Mouse (Mus musculus): Measurements from ENCODE around the gene Aspn.

Gene Aspn

GRCm38 (mm10) chr13:49544279-49544678 lies at the start of gene Aspn:
TSS of gene Aspn (plus strand) at chr13:49544443.
- in situ Hi-C loops (cut with MboI; ENCODE audit: low pct_unique_long_range_greater_than_20kb in 1 of 2, low sequenced_read_pairs in 2 of 2, unreplicated experiment in 1 of 2) = no loop called here

GRCm38 (mm10) chr13:49504510-49504909 lies 39.7 kb upstream of the Aspn start, which contains the start of gene Ecm2:
TSS of gene Ecm2 (plus strand) at chr13:49504810.
- in situ Hi-C loops (cut with MboI; ENCODE audit: low pct_unique_long_range_greater_than_20kb in 1 of 2, low sequenced_read_pairs in 2 of 2, unreplicated experiment in 1 of 2) = no loop called here

DNA sequence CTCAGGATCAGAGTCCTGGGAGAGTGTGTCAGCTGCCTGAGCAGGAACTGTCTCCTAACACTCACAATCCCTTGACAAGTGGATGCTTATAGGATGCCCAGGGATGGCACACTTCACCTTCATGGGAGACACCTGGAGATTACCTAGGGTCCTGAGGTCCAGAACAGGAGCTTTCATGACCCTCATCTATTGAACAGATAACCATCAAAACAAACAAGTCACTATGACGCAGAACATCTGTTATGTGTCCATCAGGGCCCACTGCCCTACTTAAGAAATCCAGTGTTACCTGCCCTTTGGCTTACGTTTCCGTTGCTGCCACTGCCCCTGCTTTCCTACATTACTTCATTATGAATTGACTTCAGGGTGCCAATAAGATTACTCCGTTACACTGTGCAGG lies 38.5 kb upstream of the Aspn start:
- in situ Hi-C loops (cut with MboI; ENCODE audit: low pct_unique_long_range_greater_than_20kb in 1 of 2, low sequenced_read_pairs in 2 of 2, unreplicated experiment in 1 of 2) = no loop called here

- in situ Hi-C loops (cut with MboI; ENCODE audit: low pct_unique_long_range_greater_than_20kb in 1 of 2, low sequenced_read_pairs in 2 of 2, unreplicated experiment in 1 of 2) = no loop called here
Observed at GRCm38 (mm10) chr13:49507176-49507575, 37.1 kb upstream of the Aspn start.

DNA sequence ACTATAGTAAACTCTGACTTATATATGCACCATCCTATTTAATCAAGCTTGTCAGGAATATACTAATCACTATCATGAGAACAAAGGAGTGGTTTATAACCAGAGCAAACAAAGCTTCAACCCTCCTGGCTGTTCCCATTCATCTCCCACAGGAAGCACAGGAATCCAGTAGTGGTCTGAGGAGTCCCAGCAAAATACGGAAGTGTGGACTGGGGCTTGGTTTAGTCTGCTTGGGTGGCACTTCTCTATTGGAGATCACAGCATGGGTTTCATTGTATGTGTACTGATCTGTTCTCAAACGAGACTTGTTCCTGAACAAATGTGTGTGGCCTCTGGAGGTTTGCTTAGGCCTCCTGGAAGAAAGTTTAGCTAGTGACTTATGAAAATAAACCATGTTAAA lies 25.5 kb upstream of the Aspn start:
- in situ Hi-C loops (cut with MboI; ENCODE audit: low pct_unique_long_range_greater_than_20kb in 1 of 2, low sequenced_read_pairs in 2 of 2, unreplicated experiment in 1 of 2) = no loop called here

DNA sequence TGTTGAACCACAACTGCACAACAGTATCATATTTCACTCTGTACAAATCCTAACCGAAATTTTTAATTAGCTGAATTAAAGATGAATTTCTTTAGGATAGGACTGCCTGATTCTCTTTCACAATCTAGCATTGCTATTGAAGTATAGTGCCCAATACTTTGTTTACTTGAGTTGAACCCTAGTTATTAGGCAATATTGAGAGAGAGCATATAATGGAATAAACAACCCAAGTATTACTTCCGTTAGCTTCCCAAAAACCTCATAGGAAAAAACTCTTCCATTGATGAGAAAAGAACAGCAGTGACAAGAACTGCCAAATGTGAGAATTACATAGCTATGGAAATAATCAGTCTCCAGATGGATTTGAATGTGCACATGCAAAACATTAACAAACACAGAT lies 18.0 kb upstream of the Aspn start:
- in situ Hi-C loops (cut with MboI; ENCODE audit: low pct_unique_long_range_greater_than_20kb in 1 of 2, low sequenced_read_pairs in 2 of 2, unreplicated experiment in 1 of 2) = no loop called here

- in situ Hi-C loops (cut with MboI; ENCODE audit: low pct_unique_long_range_greater_than_20kb in 1 of 2, low sequenced_read_pairs in 2 of 2, unreplicated experiment in 1 of 2) = no loop called here
Observed at GRCm38 (mm10) chr13:49530636-49531035, 13.6 kb upstream of the Aspn start.

- in situ Hi-C loops (cut with MboI; ENCODE audit: low pct_unique_long_range_greater_than_20kb in 1 of 2, low sequenced_read_pairs in 2 of 2, unreplicated experiment in 1 of 2) = no loop called here
Observed at GRCm38 (mm10) chr13:49536946-49537345, 7.3 kb upstream of the Aspn start.

- in situ Hi-C loops (cut with MboI; ENCODE audit: low pct_unique_long_range_greater_than_20kb in 1 of 2, low sequenced_read_pairs in 2 of 2, unreplicated experiment in 1 of 2) = no loop called here
Observed at GRCm38 (mm10) chr13:49538693-49539092, 5.5 kb upstream of the Aspn start.

DNA sequence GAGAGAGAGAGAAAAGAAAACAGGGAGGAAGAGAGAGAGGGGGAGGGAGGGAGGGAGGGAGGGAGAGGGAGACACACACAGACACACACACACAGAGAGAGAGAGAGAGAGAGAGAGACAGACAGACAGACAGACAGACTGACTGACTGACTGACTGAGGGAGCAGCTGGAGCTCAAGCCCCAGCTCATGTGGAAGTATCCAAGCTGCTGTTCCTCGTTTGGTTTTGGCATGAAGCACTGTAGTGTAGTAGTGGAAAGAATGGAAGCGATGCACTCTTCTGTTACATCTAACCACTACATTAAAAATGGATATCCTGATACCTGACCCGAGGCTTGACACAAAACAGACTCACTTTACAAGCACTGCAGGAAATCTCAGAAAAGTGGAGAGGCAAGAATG lies 1.4 kb downstream of the Aspn start:
- in situ Hi-C loops (cut with MboI; ENCODE audit: low pct_unique_long_range_greater_than_20kb in 1 of 2, low sequenced_read_pairs in 2 of 2, unreplicated experiment in 1 of 2) = no loop called here

GRCm38 (mm10) chr13:49546517-49546916 lies 2.3 kb downstream of the Aspn start:
- in situ Hi-C loops (cut with MboI; ENCODE audit: low pct_unique_long_range_greater_than_20kb in 1 of 2, low sequenced_read_pairs in 2 of 2, unreplicated experiment in 1 of 2) = no loop called here

DNA sequence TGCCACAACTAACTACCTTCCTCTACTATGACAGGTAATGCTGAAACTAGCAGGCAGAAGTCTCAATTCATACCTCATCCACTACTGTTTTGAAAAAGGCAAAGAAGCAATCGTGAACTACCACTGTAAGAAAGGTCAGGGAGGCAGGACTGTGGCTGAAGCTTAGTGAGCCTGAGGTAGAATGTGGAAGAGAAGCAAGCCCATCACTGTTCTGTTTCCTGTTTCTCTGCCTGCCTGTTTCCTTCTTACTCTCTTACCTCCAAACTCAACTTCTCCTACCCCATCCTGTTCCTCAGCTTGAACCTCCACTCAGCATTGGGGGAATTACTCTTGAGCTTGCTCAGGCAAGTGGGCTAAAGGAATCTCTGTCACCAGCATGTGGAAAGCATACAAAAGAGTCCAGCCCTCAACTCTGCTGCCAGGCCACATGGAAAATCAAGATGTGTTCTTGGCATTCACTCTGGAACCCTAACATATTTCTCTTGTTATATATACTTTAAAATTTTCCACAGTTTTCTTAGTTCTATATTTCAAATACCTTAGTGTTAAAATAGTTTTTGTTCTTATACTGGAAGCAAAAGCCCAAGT lies 3.4 kb downstream of the Aspn start:
- in situ Hi-C loops (cut with MboI; ENCODE audit: low pct_unique_long_range_greater_than_20kb in 1 of 2, low sequenced_read_pairs in 2 of 2, unreplicated experiment in 1 of 2) = no loop called here

- in situ Hi-C loops (cut with MboI; ENCODE audit: low pct_unique_long_range_greater_than_20kb in 1 of 2, low sequenced_read_pairs in 2 of 2, unreplicated experiment in 1 of 2) = no loop called here
Observed at GRCm38 (mm10) chr13:49549616-49550015, 5.4 kb downstream of the Aspn start.

DNA sequence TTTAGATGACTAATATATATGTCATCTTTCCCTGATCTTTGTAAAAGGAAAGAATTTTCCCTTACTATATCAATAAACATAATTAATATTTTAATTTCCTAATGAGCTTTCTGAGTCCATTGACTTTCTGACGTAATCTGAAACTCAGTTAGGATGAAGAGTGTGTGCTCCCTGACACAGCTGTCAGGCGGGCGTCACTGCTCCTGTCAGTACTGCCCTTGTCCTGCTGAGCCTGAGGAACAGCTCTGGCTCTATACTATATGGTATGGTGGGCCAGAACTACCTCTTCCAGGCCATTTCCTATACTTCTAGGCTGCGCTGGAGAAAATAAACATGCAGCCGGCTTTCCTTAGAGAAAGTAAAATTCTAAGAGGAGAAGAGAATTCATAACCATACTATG lies 10.3 kb downstream of the Aspn start:
- in situ Hi-C loops (cut with MboI; ENCODE audit: low pct_unique_long_range_greater_than_20kb in 1 of 2, low sequenced_read_pairs in 2 of 2, unreplicated experiment in 1 of 2) = no loop called here

DNA sequence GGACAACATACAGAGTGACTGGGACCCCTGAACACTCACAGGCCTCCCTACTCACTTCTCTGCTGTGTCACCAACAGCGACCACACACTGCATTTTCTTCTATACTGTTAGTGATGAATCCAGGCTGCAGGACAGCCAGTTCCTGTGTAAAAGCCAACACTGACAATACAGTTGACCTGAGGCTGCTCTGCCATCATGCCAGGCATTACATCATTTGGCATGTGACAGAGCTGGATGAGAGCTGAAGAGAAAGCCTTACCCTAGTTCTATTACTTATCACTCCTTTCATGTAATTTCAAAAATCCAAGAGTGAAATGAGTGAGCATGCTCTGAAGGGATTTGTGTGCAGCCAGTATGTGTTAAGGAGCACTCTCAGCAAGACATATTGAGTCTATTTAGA lies 12.0 kb downstream of the Aspn start:
- in situ Hi-C loops (cut with MboI; ENCODE audit: low pct_unique_long_range_greater_than_20kb in 1 of 2, low sequenced_read_pairs in 2 of 2, unreplicated experiment in 1 of 2) = no loop called here

DNA sequence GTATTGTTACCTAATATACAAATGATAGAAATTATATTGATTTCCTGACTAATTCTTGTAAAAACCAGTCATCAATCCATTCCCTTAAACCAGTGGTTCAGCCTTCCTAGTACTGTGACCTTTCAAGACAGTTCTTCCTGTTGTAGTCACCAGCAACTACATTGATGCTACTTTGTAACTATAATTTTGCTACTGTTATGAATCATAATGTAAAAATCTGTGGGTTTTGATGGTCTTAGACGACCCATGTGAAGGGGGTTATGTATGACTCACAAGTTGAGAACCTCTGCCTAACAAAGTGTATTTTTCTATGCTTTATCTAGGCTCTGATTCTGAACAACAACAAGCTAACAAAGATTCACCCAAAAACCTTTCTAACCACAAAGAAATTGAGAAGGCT lies 12.7 kb downstream of the Aspn start:
- in situ Hi-C loops (cut with MboI; ENCODE audit: low pct_unique_long_range_greater_than_20kb in 1 of 2, low sequenced_read_pairs in 2 of 2, unreplicated experiment in 1 of 2) = no loop called here

- in situ Hi-C loops (cut with MboI; ENCODE audit: low pct_unique_long_range_greater_than_20kb in 1 of 2, low sequenced_read_pairs in 2 of 2, unreplicated experiment in 1 of 2) = no loop called here
Observed at GRCm38 (mm10) chr13:49559185-49559584, 14.9 kb downstream of the Aspn start.

- in situ Hi-C loops (cut with MboI; ENCODE audit: low pct_unique_long_range_greater_than_20kb in 1 of 2, low sequenced_read_pairs in 2 of 2, unreplicated experiment in 1 of 2) = no loop called here
Observed at GRCm38 (mm10) chr13:49560886-49561285, 16.6 kb downstream of the Aspn start.

DNA sequence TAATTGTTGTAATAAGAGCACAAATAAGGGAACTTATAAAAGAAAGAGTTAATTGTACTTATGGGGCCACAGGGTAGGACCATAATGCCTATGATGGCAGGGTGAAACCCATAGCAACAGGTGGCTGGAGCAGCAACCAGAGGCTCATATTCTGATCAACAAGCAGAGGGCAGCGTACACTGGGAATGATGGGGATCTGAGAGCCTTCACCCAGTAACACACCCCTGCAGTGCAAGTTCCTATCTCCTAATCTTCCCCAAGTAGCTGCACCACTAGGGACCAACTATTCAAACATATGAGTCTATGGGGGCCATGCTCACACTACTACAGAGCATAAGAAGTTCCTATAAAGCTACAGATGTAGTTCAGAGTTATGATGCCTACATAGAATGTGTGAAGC lies 20.1 kb downstream of the Aspn start:
- in situ Hi-C loops (cut with MboI; ENCODE audit: low pct_unique_long_range_greater_than_20kb in 1 of 2, low sequenced_read_pairs in 2 of 2, unreplicated experiment in 1 of 2) = no loop called here

DNA sequence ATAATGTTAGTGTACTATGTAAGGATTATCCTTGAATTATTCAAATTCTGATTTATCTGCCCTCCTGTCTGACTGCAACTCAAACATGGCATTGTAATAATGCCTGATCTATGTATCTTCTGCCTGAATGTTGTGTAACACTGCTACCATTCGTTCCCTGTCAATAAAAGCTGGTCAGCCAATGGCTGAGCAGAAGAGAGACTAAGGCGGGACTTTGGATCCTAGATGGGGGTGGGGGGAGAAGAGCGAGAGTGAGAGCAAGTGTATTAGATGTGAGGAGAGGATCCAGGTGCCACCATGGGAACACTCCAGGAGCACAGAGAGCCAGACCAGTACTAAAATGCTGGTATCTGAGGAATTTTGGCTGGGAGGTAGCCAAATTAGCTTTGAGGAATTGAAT lies 26.1 kb downstream of the Aspn start:
- in situ Hi-C loops (cut with MboI; ENCODE audit: low pct_unique_long_range_greater_than_20kb in 1 of 2, low sequenced_read_pairs in 2 of 2, unreplicated experiment in 1 of 2) = no loop called here

GRCm38 (mm10) chr13:49571418-49571817 lies 27.2 kb downstream of the Aspn start:
- in situ Hi-C loops (cut with MboI; ENCODE audit: low pct_unique_long_range_greater_than_20kb in 1 of 2, low sequenced_read_pairs in 2 of 2, unreplicated experiment in 1 of 2) = no loop called here
